Mouse (Mus musculus): Measurements from ENCODE around the gene Klk15. TPM values are rescaled to one million over a fixed set of nuclear protein-coding genes. Genes with fewer than 3 reads are reported as not detected.

Gene Klk15
- polyA plus RNA-seq, 1 experiment from 2014 or later, result not detected

Other genes with a start within 250 kb of the Klk15 start
- 0.15 TPM in 1 of 2 replicates, not detected in the other for gene Klk14, start 243.3 kb upstream of the Klk15 start, polyA plus RNA-seq (2015; fragmentation: Nextera tagmentation; extraction: Ambion mirVana)
- gene Klk13, start 221.2 kb upstream of the Klk15 start, polyA plus RNA-seq (2015; fragmentation: Nextera tagmentation; extraction: Ambion mirVana), result 0.18 and 0.60 TPM in 2 replicates
- not detected in 2 replicates for gene Klk12, start 164.8 kb upstream of the Klk15 start, polyA plus RNA-seq (2015; fragmentation: Nextera tagmentation; extraction: Ambion mirVana)
- gene Klk11, start 159.1 kb upstream of the Klk15 start, polyA plus RNA-seq (2015; fragmentation: Nextera tagmentation; extraction: Ambion mirVana), result 0.46 and 0.58 TPM in 2 replicates
- gene Klk10, start 152.7 kb upstream of the Klk15 start, polyA plus RNA-seq (2015; fragmentation: Nextera tagmentation; extraction: Ambion mirVana), result 3.0 and 3.4 TPM in 2 replicates
- not detected in 2 replicates for gene Klk9, start 141.8 kb upstream of the Klk15 start, polyA plus RNA-seq (2015; fragmentation: Nextera tagmentation; extraction: Ambion mirVana)
- 14.5 and 15.1 TPM in 2 replicates for gene Klk8, start 136.2 kb upstream of the Klk15 start, polyA plus RNA-seq (2015; fragmentation: Nextera tagmentation; extraction: Ambion mirVana)
- gene Klk7, start 122.4 kb upstream of the Klk15 start, polyA plus RNA-seq (2015; fragmentation: Nextera tagmentation; extraction: Ambion mirVana), result not detected in 2 replicates
- gene Klk6, start 109.2 kb upstream of the Klk15 start, polyA plus RNA-seq (2015; fragmentation: Nextera tagmentation; extraction: Ambion mirVana), result not detected in 2 replicates
- not detected in 2 replicates for gene Klk5, start 91.8 kb upstream of the Klk15 start, polyA plus RNA-seq (2015; fragmentation: Nextera tagmentation; extraction: Ambion mirVana)
- not detected in 2 replicates for gene Klk4, start 52.6 kb upstream of the Klk15 start, polyA plus RNA-seq (2015; fragmentation: Nextera tagmentation; extraction: Ambion mirVana)
- gene Klk1b8, start 16.9 kb downstream of the Klk15 start, polyA plus RNA-seq (2015; fragmentation: Nextera tagmentation; extraction: Ambion mirVana), result 0.16 and 0.59 TPM in 2 replicates
- gene Klk1b1, start 33.0 kb downstream of the Klk15 start, polyA plus RNA-seq (2015; fragmentation: Nextera tagmentation; extraction: Ambion mirVana), result not detected in 2 replicates
- gene Klk1b9, start 42.3 kb downstream of the Klk15 start, polyA plus RNA-seq (2015; fragmentation: Nextera tagmentation; extraction: Ambion mirVana), result not detected in 2 replicates
- gene Klk1b11, start 62.1 kb downstream of the Klk15 start, polyA plus RNA-seq (2015; fragmentation: Nextera tagmentation; extraction: Ambion mirVana), result not detected in 2 replicates
- gene Klk1b26, start 78.4 kb downstream of the Klk15 start, polyA plus RNA-seq (2015; fragmentation: Nextera tagmentation; extraction: Ambion mirVana), result not detected in 2 replicates
- not detected in 2 replicates for gene Klk1b27, start 118.5 kb downstream of the Klk15 start, polyA plus RNA-seq (2015; fragmentation: Nextera tagmentation; extraction: Ambion mirVana)
- gene Klk1b21, start 168.6 kb downstream of the Klk15 start, polyA plus RNA-seq (2015; fragmentation: Nextera tagmentation; extraction: Ambion mirVana), result not detected in 2 replicates
- gene Klk1b22, start 178.9 kb downstream of the Klk15 start, polyA plus RNA-seq (2015; fragmentation: Nextera tagmentation; extraction: Ambion mirVana), result not detected in 2 replicates
- 0.11 TPM in 1 of 2 replicates, not detected in the other for gene Klk1b16, start 203.0 kb downstream of the Klk15 start, polyA plus RNA-seq (2015; fragmentation: Nextera tagmentation; extraction: Ambion mirVana)

Measured in intestine, embryonic 15.5 days (tissue).